Mouse (Mus musculus) ES-CJ7 (cell line): ENCODE measurements around the gene Brinp2.
A peak's percentile ranks its signal among the peaks of the same experiment; 100 is the strongest.

Experiments
- DNase-seq: peaks from one replicate; pipeline ENCODE4 v3.0.0; 2011; ENCODE audit warnings: low read depth, low spot score

Brinp2 gene

DNA sequence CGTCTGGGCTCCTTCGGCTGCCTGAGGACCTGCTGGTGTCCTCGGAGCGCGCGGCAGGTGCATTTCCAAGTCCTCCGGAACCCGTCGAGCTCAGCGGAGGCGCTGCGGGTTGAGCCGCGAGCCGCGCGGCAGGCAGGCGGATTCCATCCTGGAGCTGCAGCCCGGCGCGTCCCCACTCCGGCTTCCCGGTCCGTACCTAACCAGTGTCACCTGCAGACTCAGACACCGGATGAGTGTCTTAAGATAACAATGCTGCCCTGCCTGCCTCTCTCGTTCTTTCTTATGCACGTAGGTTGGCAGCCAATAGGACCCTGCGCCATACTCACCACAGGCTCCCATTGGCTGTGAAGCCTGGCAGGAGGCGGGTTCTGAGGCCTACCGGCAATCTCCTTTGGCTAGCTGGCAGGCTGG, at the start of gene Brinp2:
Brinp2 (minus strand) TSS at position 276 of the 411 bp plus-strand sequence.
- DNase-seq, result peak; percentile 93

DNA sequence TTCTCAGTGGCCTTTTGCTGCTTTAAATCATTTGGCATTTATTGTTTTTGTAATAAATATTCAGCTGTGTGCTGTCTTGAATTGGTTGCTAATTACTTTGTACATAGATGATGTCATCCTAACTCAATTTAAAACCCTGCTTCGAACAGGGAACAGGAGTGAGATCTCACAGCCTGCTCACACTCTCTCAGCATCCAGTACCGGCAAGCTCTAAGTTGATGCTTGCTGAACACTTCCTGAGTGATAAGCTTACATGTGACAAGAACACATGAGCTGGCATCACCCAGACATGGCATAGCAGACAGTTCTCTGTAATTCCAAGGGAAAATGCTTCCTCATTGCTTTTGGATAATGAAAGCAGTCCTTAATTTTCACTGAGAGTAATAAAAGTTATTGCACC, 44.8 kb upstream of the Brinp2 start:
- DNase-seq, result no peak

DNA sequence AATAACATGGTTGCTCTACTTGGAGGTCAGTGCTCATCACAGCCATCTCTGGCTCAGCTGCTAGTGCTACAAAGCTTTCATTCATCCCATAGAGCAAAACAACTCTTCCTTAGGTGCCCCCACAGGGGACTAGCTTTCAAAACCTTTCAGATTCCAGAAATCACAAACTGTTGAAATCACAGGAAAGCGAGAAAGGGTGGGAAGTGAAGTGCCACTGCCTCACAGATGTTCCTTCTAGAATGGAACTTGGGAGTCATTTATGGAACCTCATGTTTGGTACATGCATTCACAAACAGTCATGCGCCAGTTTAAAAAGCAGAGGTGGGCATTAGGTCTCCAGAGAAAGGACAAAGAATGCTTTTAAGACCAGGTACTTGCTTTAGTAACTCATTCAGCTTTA, 40.9 kb upstream of the Brinp2 start:
- no peak for DNase-seq

DNA sequence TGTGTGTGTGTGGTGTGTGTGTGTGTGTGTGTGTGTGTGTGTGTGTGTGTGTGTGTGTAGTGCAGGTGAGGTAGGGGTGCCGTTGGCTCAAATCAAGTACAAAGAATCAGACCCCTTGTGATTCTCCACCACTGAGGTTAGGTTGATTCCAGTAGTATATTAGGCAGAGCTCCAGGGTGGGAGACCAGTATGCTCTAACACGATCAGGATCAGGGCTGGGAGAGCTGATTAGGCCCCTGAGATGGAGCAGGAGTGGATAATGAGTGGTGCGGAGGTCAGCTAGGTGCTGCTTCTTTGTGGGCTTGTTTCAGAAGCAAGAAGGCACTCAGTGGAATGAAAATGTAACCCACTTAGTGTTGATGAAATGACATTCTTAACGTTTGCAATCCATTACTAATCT, 34.6 kb upstream of the Brinp2 start:
- no peak for DNase-seq

DNA sequence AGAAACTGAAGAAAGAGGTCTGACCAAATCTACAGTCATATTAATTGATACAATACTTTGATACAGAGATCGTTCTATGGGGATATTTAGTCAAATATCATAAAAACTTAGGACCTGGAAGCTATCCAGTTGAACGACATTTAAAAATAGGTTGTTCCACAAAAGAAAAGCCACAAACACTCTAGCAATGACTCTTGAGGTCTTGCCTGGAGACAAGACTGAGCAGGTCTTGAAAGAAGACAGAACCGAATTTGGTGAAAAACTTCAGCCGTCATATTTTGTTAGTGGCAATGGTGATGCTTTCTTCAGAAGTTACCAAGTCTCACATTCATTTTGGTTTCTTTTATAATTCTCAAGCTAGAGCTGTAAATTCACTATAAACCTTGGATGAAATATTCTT, 32.9 kb upstream of the Brinp2 start:
- DNase-seq, result no peak

DNA sequence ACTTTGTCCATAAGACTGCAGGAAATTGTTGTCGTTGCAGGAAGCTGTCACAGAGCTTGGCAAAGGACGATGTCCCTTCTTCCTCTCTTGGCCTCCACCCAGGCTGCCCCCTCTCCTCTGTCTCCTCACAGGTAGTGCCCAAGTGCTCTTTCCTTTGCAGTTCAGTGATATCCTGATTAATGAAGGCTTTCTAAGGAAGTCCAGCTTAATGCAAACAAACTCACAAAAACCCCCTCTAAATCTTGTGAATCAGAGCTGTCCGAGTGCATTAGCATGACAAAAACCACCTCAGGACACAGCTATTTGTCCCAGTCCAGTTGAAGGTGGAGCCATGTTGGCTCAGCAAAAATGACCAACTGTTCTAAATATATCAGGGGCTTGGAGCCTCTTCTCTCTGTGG, 30.7 kb upstream of the Brinp2 start:
- peak; percentile 62 for DNase-seq

DNA sequence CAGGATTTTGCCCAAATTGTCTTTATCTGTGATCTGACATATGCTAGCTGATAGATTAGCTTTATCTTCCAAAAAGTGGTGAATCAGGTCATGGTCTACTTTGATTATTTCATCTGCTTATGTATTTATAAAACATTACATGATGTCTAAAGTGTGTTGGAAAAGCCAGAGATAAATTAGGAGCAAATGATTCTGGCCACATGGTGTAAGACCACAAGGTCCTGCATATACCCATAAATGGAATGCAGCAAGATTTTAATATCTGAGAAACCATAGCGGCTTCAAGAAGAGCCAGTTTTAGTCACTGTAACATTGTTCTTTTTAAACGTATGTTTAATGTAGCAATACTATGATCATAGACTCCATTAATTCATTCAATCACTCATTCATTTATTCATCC, 29.2 kb upstream of the Brinp2 start:
- DNase-seq, result no peak

DNA sequence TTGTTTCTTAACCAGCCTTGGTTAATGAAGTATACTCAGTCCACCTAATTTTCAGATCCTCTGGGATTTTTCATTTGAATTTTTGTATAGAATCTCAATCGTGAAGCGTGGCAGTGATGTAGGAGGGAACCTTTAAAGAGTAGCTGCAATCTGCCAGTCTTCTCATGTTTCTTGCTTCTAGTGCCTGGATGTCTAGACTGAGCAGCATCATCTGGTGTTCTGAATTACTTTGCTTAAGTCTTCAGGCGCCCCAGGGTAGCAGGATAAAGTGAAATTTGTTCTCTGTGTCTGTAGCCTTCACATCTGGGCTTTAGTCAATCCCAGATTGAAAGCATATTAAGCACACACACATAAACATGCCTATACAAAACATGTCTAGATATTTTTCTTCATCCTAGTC, 27.1 kb upstream of the Brinp2 start:
- DNase-seq, result no peak

DNA sequence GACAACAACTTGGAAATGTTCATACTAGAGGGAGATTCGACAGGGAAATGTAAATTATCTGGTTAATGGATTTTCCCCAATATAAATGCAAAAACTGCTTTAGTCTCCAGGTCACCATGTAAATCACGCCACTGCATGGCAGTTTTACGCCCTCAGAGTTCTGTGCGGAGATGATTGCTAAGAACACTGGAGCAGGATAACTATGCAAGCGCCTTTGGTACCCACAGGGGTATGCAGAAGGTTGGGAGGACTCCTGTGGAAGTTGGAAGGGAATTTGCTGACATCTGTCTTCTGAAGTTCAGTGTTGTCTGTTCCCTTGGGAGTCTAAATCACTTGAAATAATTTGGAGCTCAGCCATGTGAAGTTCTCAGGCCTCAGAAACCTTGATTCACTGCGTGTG, 26.2 kb upstream of the Brinp2 start:
- no peak for DNase-seq

DNA sequence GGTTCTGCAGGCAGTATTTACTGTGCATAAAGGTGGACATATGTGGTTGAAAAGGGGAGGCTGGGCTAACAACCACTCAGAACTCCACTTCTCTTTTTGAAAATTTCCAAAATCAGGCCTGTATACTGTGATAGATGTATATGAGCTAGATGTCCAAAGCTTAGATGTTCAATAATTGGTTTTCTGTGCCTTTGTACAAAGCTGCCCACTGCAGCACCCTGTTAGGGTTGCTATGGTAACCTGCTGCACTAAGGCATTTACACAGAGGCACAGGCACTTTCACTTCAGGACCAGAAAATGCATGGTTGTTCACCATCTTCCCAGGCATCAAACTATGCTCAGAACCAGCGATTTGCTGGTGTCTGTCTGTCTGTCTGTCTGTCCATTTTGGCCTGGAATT, 8.3 kb upstream of the Brinp2 start:
- no peak for DNase-seq

DNA sequence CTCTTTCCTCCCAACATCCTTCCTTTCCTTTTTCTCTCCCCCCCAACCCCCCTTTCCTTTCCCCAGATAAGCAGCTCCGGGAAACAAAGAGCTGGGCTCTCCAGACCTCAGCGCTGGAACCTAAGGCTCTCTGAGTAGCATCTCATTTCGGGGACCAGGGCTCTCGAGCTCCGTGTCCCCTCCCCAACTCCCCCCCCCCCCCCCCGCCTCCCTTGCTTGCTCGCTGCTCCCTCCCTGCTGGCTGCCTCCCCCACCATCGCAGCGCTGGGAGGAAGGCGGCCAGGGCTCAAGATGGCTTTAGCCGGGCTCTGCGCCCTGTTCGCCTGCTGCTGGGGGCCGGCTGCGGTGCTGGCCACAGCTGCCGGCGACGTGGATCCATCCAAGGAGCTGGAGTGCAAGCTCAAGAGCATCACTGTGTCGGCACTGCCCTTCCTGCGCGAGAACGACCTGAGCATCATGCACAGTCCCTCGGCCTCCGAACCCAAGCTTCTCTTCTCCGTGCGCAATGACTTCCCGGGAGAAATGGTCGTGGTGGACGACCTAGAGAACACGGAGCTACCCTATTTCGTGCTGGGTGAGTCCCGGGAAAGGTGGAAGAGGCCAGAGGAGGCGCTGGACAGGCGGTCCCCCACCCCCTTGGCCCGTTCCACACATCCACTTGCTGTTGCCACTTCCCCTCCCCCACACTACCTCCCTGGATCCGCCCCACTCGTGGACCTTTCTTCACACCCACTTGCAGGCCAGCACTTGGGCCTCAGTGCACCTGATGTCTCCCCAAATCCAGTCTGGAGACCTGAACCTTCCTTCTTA, 6.4 kb upstream of the Brinp2 start:
- peak; percentile 16 for DNase-seq

DNA sequence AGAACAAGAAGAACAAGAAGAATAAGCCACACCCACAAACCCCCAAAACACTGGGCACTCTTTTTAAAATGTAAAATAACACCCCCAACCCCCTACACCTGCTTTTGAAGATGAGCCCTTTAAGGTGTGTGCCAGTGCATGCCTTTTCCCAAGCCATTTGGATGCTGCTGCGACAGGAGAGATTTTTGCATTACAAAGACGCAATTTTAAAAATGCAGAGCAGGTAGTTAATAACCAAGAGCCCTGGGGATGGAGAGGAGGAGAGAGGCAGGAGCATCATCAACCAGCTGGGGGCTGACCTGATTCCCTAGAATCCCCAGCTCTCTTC, 5.8 kb upstream of the Brinp2 start, which contains the start of gene Astn1:
Astn1 (plus strand) TSS at position 310 of the 328 bp plus-strand sequence.
- DNase-seq, result peak; percentile 27

DNA sequence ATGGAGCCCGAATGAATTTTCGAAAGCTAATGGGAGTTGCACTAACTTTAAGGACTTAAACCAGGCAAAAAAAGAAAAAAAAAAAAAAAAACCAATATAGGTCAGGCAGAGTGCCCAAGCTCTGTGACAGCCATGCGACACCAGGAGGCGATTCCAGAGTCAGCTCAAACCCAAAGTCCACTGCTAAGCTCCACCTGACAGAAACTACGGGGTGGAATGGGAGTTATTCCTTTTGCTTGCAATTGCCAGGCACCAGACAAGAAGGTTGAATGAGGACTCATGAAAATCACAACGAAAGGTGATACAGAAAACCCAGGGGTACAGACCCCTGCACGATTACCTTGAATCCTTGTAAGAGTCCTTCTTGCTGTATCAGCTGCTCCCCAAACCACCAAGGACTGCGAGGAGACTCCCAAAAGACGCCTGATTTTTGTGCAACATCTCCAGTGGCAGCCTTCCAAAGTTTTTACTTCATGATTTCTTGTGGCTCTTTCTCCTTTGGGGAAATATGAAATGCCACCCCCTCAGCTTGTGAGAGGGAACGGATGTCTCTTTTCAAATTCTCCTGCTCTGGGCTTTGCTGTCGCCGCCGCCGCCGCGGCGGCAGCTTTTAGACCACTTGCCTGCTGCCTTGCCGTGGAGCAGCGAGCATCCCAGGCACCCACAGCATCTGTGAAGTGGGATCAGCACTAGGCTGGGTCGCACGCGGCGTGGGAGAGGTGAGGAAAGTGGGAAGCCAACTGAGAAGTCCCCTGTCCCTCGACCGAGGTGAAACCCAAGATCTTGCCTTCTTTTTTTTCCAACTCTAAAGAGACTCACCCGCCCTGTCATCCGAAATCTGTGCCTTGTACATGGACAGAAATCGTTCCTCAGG, 712 bp downstream of the Brinp2 start:
- no peak for DNase-seq

DNA sequence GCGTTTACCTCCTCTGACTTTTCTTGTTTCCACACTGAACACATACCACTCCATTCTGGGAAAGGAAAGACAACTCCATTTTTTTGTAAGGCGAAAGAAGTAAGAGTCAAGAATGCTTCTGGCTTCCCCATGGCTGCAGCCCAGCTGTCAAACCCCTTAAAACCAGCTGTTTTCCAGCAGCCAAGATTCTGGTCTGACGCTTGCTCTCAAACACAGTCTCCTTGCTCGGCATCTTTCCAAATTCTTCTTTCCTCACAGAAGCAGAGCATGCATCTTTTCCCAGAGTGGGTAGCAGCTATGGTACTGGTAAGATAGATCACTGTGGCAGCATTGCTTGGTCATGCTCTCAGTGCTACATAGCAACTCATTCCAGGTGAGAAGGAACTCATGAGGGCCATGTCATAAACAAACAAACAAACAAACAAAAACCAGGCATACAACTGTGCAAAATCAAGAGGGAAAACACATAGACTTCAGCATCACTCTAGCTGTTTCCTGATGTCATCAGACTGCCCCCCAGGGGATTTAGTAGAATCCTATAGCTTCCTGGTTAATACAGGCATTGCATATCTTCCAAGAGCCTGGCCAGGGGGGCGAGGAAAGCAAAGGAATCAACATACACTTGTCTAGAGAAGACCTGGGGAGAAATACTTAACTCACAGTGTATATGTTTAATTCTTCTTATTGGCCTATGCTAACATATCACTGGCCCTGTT, 2.3 kb downstream of the Brinp2 start:
- DNase-seq, result no peak

DNA sequence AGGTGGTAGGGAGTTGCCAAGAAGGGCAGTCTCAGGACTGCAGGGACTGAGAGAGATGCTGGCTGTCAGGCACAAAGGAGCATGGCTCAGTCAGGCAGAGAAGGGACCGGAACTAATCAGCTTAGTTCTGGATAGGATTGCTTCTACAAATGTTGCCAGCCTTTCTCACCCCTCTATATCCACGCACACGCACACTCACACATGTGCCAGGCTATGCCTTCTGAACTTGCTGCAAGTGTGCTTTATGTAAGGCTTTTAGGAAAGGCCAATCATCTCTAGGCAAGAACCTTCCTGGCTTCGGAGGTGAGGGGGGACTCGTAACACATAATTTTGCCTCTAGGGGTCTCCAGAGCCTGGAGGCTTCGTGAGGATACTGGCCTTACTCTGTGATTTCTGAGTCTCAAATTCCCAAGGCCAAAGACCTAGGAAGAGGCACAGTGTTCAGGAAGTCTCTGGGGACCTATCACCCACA, 12.8 kb downstream of the Brinp2 start:
- DNase-seq, result peak; percentile 33

DNA sequence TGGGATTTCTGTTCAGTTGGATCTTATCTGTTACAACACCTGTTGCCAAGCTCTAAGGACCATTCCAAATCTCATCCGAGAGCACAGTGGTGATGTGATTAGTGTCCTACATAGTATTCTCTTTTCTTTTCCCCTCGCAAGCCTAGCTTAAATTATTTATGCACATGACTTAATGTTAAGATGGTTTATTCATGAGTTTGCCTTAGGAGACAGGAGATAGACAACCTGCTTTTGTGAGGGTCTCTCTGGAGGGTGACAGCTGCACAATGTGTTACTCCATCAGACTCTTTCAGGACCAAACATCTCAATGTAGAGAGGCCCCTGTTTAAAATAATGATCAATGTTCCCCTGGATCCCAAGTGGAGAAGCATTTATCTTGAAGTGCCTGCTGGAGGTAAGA, 27.3 kb downstream of the Brinp2 start:
- no peak for DNase-seq

DNA sequence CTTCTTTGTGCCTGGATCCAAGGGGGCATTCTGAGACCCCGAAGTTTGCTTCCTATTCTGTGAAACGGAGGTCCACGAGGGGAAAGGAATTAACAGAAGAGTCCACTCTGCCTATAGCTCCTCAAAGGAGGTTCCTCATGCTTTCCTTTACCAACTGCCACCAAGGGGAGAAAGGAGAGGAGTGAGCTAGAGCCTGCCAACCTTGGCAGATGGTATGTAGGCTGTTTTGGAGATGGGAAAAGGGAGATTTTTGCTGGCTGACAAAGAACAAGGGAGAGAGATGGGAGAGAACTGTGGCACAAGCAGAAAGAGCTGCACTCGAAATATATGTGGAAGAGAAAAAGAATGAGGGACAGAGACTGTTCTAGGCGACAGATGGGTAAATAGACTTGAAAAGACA, 28.0 kb downstream of the Brinp2 start:
- no peak for DNase-seq

DNA sequence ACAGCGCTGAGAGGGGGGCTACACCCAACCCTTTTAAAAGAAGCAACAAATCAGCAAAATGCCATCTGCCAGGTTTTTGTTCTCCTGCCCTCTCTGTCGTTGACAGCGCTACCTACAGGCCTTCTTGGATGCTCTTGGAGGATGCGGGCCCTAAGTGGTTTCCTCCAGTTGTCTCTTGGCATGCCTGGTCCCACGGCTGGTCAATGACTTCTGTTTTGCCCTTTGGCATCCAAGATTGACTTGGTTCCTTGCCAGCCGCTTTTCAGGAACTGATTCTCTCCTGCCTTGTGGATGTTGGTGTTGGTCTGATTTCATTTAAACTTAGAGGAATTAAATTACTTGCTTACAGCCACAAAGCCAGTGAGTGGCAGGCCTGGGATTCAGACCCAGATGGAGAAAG, 32.8 kb downstream of the Brinp2 start:
- no peak for DNase-seq

DNA sequence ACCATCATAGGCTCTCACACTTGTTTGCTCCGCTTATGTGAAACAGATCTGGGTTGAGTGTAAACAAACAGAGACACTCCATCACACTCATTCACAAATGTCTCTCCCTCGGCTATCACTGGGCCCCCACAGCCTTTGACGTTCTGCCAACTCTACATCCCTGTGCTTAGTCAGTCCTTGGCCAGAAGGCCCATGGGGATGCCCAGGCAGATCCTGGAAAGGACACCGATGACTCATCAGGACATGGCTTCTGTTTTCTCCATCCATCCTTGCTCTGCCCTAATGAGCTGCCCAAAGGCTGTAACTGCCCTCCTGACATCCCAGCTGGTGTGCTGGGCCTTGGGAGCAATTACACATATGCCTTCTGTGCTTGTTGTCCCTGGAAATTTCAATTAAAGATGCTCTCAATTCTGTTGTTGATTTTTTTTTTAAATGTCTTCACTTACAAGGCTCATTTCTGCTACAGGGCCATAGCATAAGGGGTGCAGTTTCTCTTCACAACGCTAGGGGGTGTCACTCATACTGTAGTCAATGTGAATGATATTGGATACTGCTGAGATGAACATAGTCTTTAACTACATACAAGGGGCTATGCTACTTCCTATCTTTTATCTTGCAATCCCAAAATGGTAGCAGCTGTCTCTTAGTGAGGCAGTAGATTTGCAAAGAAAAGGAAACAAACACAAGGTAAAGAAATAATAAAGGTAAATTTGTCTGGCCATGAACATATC, 45.5 kb downstream of the Brinp2 start:
- no peak for DNase-seq

DNA sequence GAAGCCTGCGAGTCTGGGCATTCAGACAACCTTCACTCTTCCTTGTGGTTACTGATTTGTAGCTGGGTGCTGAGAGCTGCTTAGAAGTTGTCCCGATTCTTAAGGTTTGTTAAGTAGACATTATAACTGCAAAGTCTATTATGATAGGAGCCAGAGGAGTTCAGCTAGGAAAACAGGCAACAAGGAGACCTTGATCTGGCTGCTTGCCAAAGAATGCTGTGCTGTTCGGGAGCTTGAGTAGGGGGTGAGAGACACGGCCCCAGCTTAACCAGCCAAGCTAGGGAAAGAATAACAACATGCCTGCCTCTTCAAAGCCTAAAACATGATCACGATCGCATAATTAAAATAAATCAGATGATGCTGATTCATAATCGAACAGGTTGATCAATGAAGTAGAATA, 59.1 kb downstream of the Brinp2 start:
- DNase-seq, result no peak

DNA sequence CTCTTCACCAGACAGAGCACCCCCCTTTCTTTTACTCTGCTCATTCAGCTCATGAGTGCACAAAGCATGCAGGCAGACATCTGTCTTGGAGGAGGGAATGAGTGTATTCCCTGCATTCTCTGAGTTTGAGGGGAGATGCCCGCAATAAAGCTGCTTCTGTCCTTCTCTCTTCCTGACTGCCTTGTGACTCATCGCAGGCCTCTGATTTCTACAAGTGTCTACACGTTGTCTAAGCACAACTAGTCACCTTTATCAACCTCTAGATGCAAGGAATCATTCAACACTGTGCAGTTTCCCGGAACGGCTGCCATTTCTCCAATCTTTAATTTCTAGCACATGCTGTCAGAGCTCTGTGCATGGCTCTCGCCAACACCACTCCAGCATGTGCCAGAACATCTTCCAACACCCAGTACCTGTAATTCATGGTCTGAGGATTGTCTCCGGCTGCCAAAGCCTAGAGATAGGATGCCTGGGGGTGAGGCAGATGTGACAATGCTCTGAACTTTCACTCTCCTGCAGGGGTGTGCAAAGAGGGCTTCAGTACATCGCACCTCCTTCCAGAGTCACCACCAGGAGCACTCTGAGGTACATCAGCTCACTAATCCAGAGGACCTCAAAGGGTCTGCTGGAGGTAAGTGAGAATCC, 59.7 kb downstream of the Brinp2 start:
- no peak for DNase-seq
